Mouse (Mus musculus): ENCODE data around the gene Mri1. TPM values are rescaled to one million over a fixed set of nuclear protein-coding genes. Genes with fewer than 3 reads are reported as not detected.
A peak's percentile ranks its signal among the peaks of the same experiment; 100 is the strongest.

Gene Mri1
- polyA plus RNA-seq, 1 experiment from 2014 or later: 45.4 TPM

GRCm38 (mm10) chr8:84218143-84218542 is 39.0 kb downstream of the Mri1 start:
- H3K9ac ChIP-seq (ENCODE audit: low read length): no peak overlapping the region
- no peaks in the 10 kb centered on the region for H3K27me3 ChIP-seq (ENCODE audit: control insufficient read depth, insufficient read depth, low read length)
- no peak overlapping the region for H3K4me3 ChIP-seq (ENCODE audit: control insufficient read depth in 1 of 2, insufficient read depth in 1 of 2, low read depth in 1 of 2, low read length in 2 of 2)
- ATAC-seq (ENCODE audit: insufficient number of reproducible peaks, insufficient read depth, low FRiP score, low read depth): no peak
- WGBS: 93% methylated on average over 5 of the region's 5 CpGs
- H3K9me3 ChIP-seq (ENCODE audit: control insufficient read depth, low read length): no peaks in the 10 kb centered on the region
- peaks cover 93% of the 10 kb centered on the region for H3K36me3 ChIP-seq (ENCODE audit: control insufficient read depth, insufficient read depth, low read length)
- no peak overlapping the region for H3K4me2 ChIP-seq (ENCODE audit: low read length)
- H3K4me1 ChIP-seq (ENCODE audit: control insufficient read depth in 2 of 2, insufficient read depth in 2 of 2, low read length in 2 of 2): no peaks in the 10 kb centered on the region
- no peak overlapping the region for H3K27ac ChIP-seq (replicated peaks in 1 of 2; ENCODE audit: control insufficient read depth in 1 of 2, insufficient read depth in 1 of 2, low read depth in 2 of 2, low read length in 2 of 2)

GRCm38 (mm10) chr8:84217206-84217605 is 39.9 kb downstream of the Mri1 start:
- 94% methylated on average over 11 of the region's 11 CpGs for WGBS
- Histone ChIP-seq H3K9me3 (ENCODE audit: control insufficient read depth, low read length) (no peaks in the 10 kb centered on the region), H3K4me3 (ENCODE audit: control insufficient read depth in 1 of 2, insufficient read depth in 1 of 2, low read depth in 1 of 2, low read length in 2 of 2) (no peak overlapping the region), H3K36me3 (ENCODE audit: control insufficient read depth, insufficient read depth, low read length) (peaks cover 92% of the 10 kb centered on the region), H3K4me2 (ENCODE audit: low read length) (no peak overlapping the region), H3K9ac (ENCODE audit: low read length) (no peak overlapping the region), H3K27ac (replicated peaks in 1 of 2; ENCODE audit: control insufficient read depth in 1 of 2, insufficient read depth in 1 of 2, low read depth in 2 of 2, low read length in 2 of 2) (no peak overlapping the region), H3K4me1 (ENCODE audit: control insufficient read depth in 2 of 2, insufficient read depth in 2 of 2, low read length in 2 of 2) (no peaks in the 10 kb centered on the region), H3K27me3 (ENCODE audit: control insufficient read depth, insufficient read depth, low read length) (no peaks in the 10 kb centered on the region)
- ATAC-seq (ENCODE audit: insufficient number of reproducible peaks, insufficient read depth, low FRiP score, low read depth): no peak

GRCm38 (mm10) chr8:84213277-84213676 is 43.8 kb downstream of the Mri1 start:
- peaks cover 93% of the 10 kb centered on the region for H3K36me3 ChIP-seq (ENCODE audit: control insufficient read depth, insufficient read depth, low read length)
- 86% methylated on average over 4 of the region's 4 CpGs for WGBS

GRCm38 (mm10) chr8:84211881-84212563 is 45.1 kb downstream of the Mri1 start:
- Histone ChIP-seq H3K9ac (ENCODE audit: low read length) (no peak overlapping the region), H3K4me1 (ENCODE audit: control insufficient read depth in 2 of 2, insufficient read depth in 2 of 2, low read length in 2 of 2) (peaks cover 0 to 19% of the 10 kb centered on the region in 2 experiments; a peak in 3 of 4 replicates), H3K4me3 (ENCODE audit: control insufficient read depth in 1 of 2, insufficient read depth in 1 of 2, low read depth in 1 of 2, low read length in 2 of 2) (no peak overlapping the region), H3K9me3 (ENCODE audit: control insufficient read depth, low read length) (no peaks in the 10 kb centered on the region), H3K27ac (replicated peaks in 1 of 2; ENCODE audit: control insufficient read depth in 1 of 2, insufficient read depth in 1 of 2, low read depth in 2 of 2, low read length in 2 of 2) (no peak overlapping the region), H3K36me3 (ENCODE audit: control insufficient read depth, insufficient read depth, low read length) (peaks cover 86% of the 10 kb centered on the region), H3K4me2 (ENCODE audit: low read length) (no peak overlapping the region), H3K27me3 (ENCODE audit: control insufficient read depth, insufficient read depth, low read length) (no peaks in the 10 kb centered on the region)
- ATAC-seq (ENCODE audit: insufficient number of reproducible peaks, insufficient read depth, low FRiP score, low read depth): no peak
- 87% methylated on average over 31 of the region's 31 CpGs for WGBS

More at GRCm38 (mm10) chr8:84213277-84213676, 43.8 kb downstream of the Mri1 start:
- peaks cover 0 to 12% of the 10 kb centered on the region in 2 experiments; a peak in 2 of 4 replicates for H3K4me1 ChIP-seq (ENCODE audit: control insufficient read depth in 2 of 2, insufficient read depth in 2 of 2, low read length in 2 of 2)
- no peak overlapping the region for H3K27ac ChIP-seq (replicated peaks in 1 of 2; ENCODE audit: control insufficient read depth in 1 of 2, insufficient read depth in 1 of 2, low read depth in 2 of 2, low read length in 2 of 2)
- no peaks in the 10 kb centered on the region for H3K9me3 ChIP-seq (ENCODE audit: control insufficient read depth, low read length)
- H3K27me3 ChIP-seq (ENCODE audit: control insufficient read depth, insufficient read depth, low read length): no peaks in the 10 kb centered on the region
- H3K4me3 ChIP-seq (ENCODE audit: control insufficient read depth in 1 of 2, insufficient read depth in 1 of 2, low read depth in 1 of 2, low read length in 2 of 2): no peak overlapping the region
- no peak for ATAC-seq (ENCODE audit: insufficient number of reproducible peaks, insufficient read depth, low FRiP score, low read depth)
- H3K4me2 ChIP-seq (ENCODE audit: low read length): no peak overlapping the region
- no peak overlapping the region for H3K9ac ChIP-seq (ENCODE audit: low read length)

GRCm38 (mm10) chr8:84211202-84211601 is 45.9 kb downstream of the Mri1 start:
- peak overlapping the region; percentile 18; the same call in 1 of the 2 replicates for H3K9ac ChIP-seq (ENCODE audit: low read length)
- peaks cover 0 to 19% of the 10 kb centered on the region in 2 experiments; a peak in 3 of 4 replicates for H3K4me1 ChIP-seq (ENCODE audit: control insufficient read depth in 2 of 2, insufficient read depth in 2 of 2, low read length in 2 of 2)
- WGBS: 72% methylated on average over 3 of the region's 3 CpGs
- peaks cover 87% of the 10 kb centered on the region for H3K36me3 ChIP-seq (ENCODE audit: control insufficient read depth, insufficient read depth, low read length)
- no peaks in the 10 kb centered on the region for H3K27me3 ChIP-seq (ENCODE audit: control insufficient read depth, insufficient read depth, low read length)
- ATAC-seq (ENCODE audit: insufficient number of reproducible peaks, insufficient read depth, low FRiP score, low read depth): no peak
- H3K27ac ChIP-seq (replicated peaks in 1 of 2; ENCODE audit: control insufficient read depth in 1 of 2, insufficient read depth in 1 of 2, low read depth in 2 of 2, low read length in 2 of 2): peak overlapping the region in 1 of 2 experiments; percentile 6; a peak in 2 of 4 replicates
- H3K4me2 ChIP-seq (ENCODE audit: low read length): no peak overlapping the region
- H3K4me3 ChIP-seq (ENCODE audit: control insufficient read depth in 1 of 2, insufficient read depth in 1 of 2, low read depth in 1 of 2, low read length in 2 of 2): no peak overlapping the region
- no peaks in the 10 kb centered on the region for H3K9me3 ChIP-seq (ENCODE audit: control insufficient read depth, low read length)

GRCm38 (mm10) chr8:84210167-84210791 is 46.8 kb downstream of the Mri1 start:
- H3K4me1 ChIP-seq (ENCODE audit: control insufficient read depth in 2 of 2, insufficient read depth in 2 of 2, low read length in 2 of 2): peaks cover 0 to 19% of the 10 kb centered on the region in 2 experiments; a peak in 3 of 4 replicates
- H3K27me3 ChIP-seq (ENCODE audit: control insufficient read depth, insufficient read depth, low read length): no peaks in the 10 kb centered on the region
- WGBS: 56% methylated on average over 33 of the region's 34 CpGs
- H3K36me3 ChIP-seq (ENCODE audit: control insufficient read depth, insufficient read depth, low read length): peaks cover 88% of the 10 kb centered on the region
- H3K9ac ChIP-seq (ENCODE audit: low read length): no peak overlapping the region
- peak; percentile 29 for ATAC-seq (ENCODE audit: insufficient number of reproducible peaks, insufficient read depth, low FRiP score, low read depth)
- 0 out of 2 replicates have a peak overlapping the region, but pooled peaks have one; percentile 29 for H3K4me2 ChIP-seq (ENCODE audit: low read length)
- 0 out of 4 replicates have a peak overlapping the region, but pooled peaks of 1 of the 2 experiments have one; percentile 19 for H3K27ac ChIP-seq (replicated peaks in 1 of 2; ENCODE audit: control insufficient read depth in 1 of 2, insufficient read depth in 1 of 2, low read depth in 2 of 2, low read length in 2 of 2)
- no peaks in the 10 kb centered on the region for H3K9me3 ChIP-seq (ENCODE audit: control insufficient read depth, low read length)
- no peak overlapping the region for H3K4me3 ChIP-seq (ENCODE audit: control insufficient read depth in 1 of 2, insufficient read depth in 1 of 2, low read depth in 1 of 2, low read length in 2 of 2)

GRCm38 (mm10) chr8:84208381-84209380 is 48.4 kb downstream of the Mri1 start:
- WGBS: 68% methylated on average over 17 of the region's 17 CpGs
- H3K27ac ChIP-seq (replicated peaks in 1 of 2; ENCODE audit: control insufficient read depth in 1 of 2, insufficient read depth in 1 of 2, low read depth in 2 of 2, low read length in 2 of 2): peak overlapping the region; percentile 64 to 79; a peak in 3 of 4 replicates
- peaks cover 82% of the 10 kb centered on the region for H3K36me3 ChIP-seq (ENCODE audit: control insufficient read depth, insufficient read depth, low read length)
- no peak for ATAC-seq (ENCODE audit: insufficient number of reproducible peaks, insufficient read depth, low FRiP score, low read depth)
- H3K4me2 ChIP-seq (ENCODE audit: low read length): peak overlapping the region; percentile 23; the same call in 1 of the 2 replicates
- no peak overlapping the region for H3K4me3 ChIP-seq (ENCODE audit: control insufficient read depth in 1 of 2, insufficient read depth in 1 of 2, low read depth in 1 of 2, low read length in 2 of 2)
- H3K9ac ChIP-seq (ENCODE audit: low read length): peak overlapping the region; percentile 56
- no peaks in the 10 kb centered on the region for H3K9me3 ChIP-seq (ENCODE audit: control insufficient read depth, low read length)
- H3K4me1 ChIP-seq (ENCODE audit: control insufficient read depth in 2 of 2, insufficient read depth in 2 of 2, low read length in 2 of 2): peaks cover 4 to 26% of the 10 kb centered on the region in 2 experiments; a peak in 3 of 4 replicates
- H3K27me3 ChIP-seq (ENCODE audit: control insufficient read depth, insufficient read depth, low read length): no peaks in the 10 kb centered on the region

All from heart, embryonic 14.5 days (tissue).